Mouse (Mus musculus): ENCODE measurements around the gene Noc3l. TPM values are rescaled to one million over a fixed set of nuclear protein-coding genes. Genes with fewer than 3 reads are reported as not detected.

The Noc3l gene
- polyA plus RNA-seq, 1 experiment from 2014 or later = 3.1 TPM

- Histone ChIP-seq H3K4me3 (replicated peaks) (no peak overlapping the region), H3K9ac (no peak overlapping the region), H3K4me2 (no peak overlapping the region), H3K36me3 (replicated peaks) (no peaks in the 10 kb centered on the region), H3K9me3 (replicated peaks) (no peaks in the 10 kb centered on the region), H3K27me3 (no peaks in the 10 kb centered on the region), H3K4me1 (replicated peaks) (no peaks in the 10 kb centered on the region), H3K27ac (replicated peaks) (no peak overlapping the region)
- no peak for ATAC-seq (ENCODE audit: insufficient read depth)
- WGBS (ENCODE audit: insufficient replicate concordance) = 57% methylated on average over 7 of the region's 7 CpGs
Observed at GRCm38 (mm10) chr19:38758685-38759472, 60.2 kb downstream of the Noc3l start.

GRCm38 (mm10) chr19:38758056-38758455 lies 61.0 kb downstream of the Noc3l start:
- no peak overlapping the region for H3K9ac ChIP-seq
- H3K4me2 ChIP-seq = no peak overlapping the region
- WGBS (ENCODE audit: insufficient replicate concordance) = 49% methylated on average over 5 of the region's 5 CpGs
- no peaks in the 10 kb centered on the region for H3K36me3 ChIP-seq (replicated peaks)
- no peak overlapping the region for H3K27ac ChIP-seq (replicated peaks)
- H3K9me3 ChIP-seq (replicated peaks) = no peaks in the 10 kb centered on the region
- no peaks in the 10 kb centered on the region for H3K27me3 ChIP-seq
- H3K4me3 ChIP-seq (replicated peaks) = no peak overlapping the region
- ATAC-seq (ENCODE audit: insufficient read depth) = no peak
- no peaks in the 10 kb centered on the region for H3K4me1 ChIP-seq (replicated peaks)

GRCm38 (mm10) chr19:38757161-38757560 lies 61.9 kb downstream of the Noc3l start:
- 62% methylated on average over 3 of the region's 3 CpGs for WGBS (ENCODE audit: insufficient replicate concordance)

DNA sequence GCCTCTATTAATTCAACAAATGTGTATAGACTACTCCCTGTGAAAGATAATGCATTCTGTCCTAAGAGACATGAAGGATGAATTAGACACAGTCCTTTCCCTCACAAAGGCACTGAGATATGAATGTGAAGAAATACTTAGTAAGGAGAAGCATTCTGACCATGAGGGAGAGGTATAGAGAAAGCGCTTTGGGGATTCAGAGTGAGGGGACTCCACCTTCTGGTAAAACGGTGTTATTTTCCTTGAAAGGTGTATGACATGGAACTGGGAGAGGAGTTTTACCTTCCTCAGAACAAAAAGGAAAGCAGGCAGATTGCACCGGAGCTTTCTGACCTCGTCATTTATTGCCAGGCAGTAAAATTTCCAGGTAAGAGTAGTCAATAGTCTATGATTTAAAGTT lies 68.8 kb downstream of the Noc3l start:
- Histone ChIP-seq H3K4me1 (replicated peaks) (no peaks in the 10 kb centered on the region), H3K4me2 (no peak overlapping the region), H3K9me3 (replicated peaks) (no peaks in the 10 kb centered on the region), H3K27me3 (no peaks in the 10 kb centered on the region), H3K4me3 (replicated peaks) (no peak overlapping the region), H3K9ac (no peak overlapping the region), H3K27ac (replicated peaks) (no peak overlapping the region), H3K36me3 (replicated peaks) (no peaks in the 10 kb centered on the region)
- ATAC-seq (ENCODE audit: insufficient read depth) = no peak
- 44% methylated on average over 4 of the region's 4 CpGs for WGBS (ENCODE audit: insufficient replicate concordance)

More at GRCm38 (mm10) chr19:38757161-38757560, 61.9 kb downstream of the Noc3l start:
- no peaks in the 10 kb centered on the region for H3K9me3 ChIP-seq (replicated peaks)
- H3K9ac ChIP-seq = no peak overlapping the region
- no peaks in the 10 kb centered on the region for H3K36me3 ChIP-seq (replicated peaks)
- ATAC-seq (ENCODE audit: insufficient read depth) = no peak
- H3K4me3 ChIP-seq (replicated peaks) = no peak overlapping the region
- no peak overlapping the region for H3K27ac ChIP-seq (replicated peaks)
- no peaks in the 10 kb centered on the region for H3K27me3 ChIP-seq
- no peak overlapping the region for H3K4me2 ChIP-seq
- H3K4me1 ChIP-seq (replicated peaks) = no peaks in the 10 kb centered on the region

GRCm38 (mm10) chr19:38746492-38747014 lies 72.5 kb downstream of the Noc3l start:
- Histone ChIP-seq H3K9me3 (replicated peaks) (no peaks in the 10 kb centered on the region), H3K4me3 (replicated peaks) (no peak overlapping the region), H3K4me1 (replicated peaks) (no peaks in the 10 kb centered on the region), H3K27me3 (no peaks in the 10 kb centered on the region), H3K9ac (no peak overlapping the region), H3K4me2 (no peak overlapping the region), H3K36me3 (replicated peaks) (no peaks in the 10 kb centered on the region), H3K27ac (replicated peaks) (no peak overlapping the region)
- ATAC-seq (ENCODE audit: insufficient read depth) = no peak
- WGBS (ENCODE audit: insufficient replicate concordance) = 56% methylated on average over 6 of the region's 6 CpGs

GRCm38 (mm10) chr19:38745810-38746491 lies 73.1 kb downstream of the Noc3l start:
- H3K9ac ChIP-seq = no peak overlapping the region
- no peak for ATAC-seq (ENCODE audit: insufficient read depth)
- H3K36me3 ChIP-seq (replicated peaks) = no peaks in the 10 kb centered on the region
- H3K4me1 ChIP-seq (replicated peaks) = no peaks in the 10 kb centered on the region
- no peak overlapping the region for H3K4me3 ChIP-seq (replicated peaks)
- no peaks in the 10 kb centered on the region for H3K27me3 ChIP-seq
- H3K4me2 ChIP-seq = no peak overlapping the region
- no peaks in the 10 kb centered on the region for H3K9me3 ChIP-seq (replicated peaks)
- H3K27ac ChIP-seq (replicated peaks) = no peak overlapping the region
- 28% methylated on average over 10 of the region's 10 CpGs for WGBS (ENCODE audit: insufficient replicate concordance)

- Histone ChIP-seq H3K27ac (replicated peaks) (no peak overlapping the region), H3K4me2 (no peak overlapping the region), H3K9ac (no peak overlapping the region), H3K27me3 (no peaks in the 10 kb centered on the region), H3K36me3 (replicated peaks) (no peaks in the 10 kb centered on the region), H3K4me1 (replicated peaks) (no peaks in the 10 kb centered on the region), H3K9me3 (replicated peaks) (no peaks in the 10 kb centered on the region), H3K4me3 (replicated peaks) (no peak overlapping the region)
- 77% methylated on average over 8 of the region's 8 CpGs for WGBS (ENCODE audit: insufficient replicate concordance)
- ATAC-seq (ENCODE audit: insufficient read depth) = no peak
Observed at GRCm38 (mm10) chr19:38744546-38744945, 74.5 kb downstream of the Noc3l start.

Other genes starting within 250 kb of the Noc3l start
- gene Tbc1d12, start 17.3 kb upstream of the Noc3l start, polyA plus RNA-seq (2015; fragmentation: Nextera tagmentation; extraction: Ambion mirVana) = 1.1 and 1.2 TPM in 2 replicates
- gene Hells, start 111.7 kb upstream of the Noc3l start, polyA plus RNA-seq (2015; fragmentation: Nextera tagmentation; extraction: Ambion mirVana) = 16.1 and 18.2 TPM in 2 replicates
- not detected in 2 replicates for gene Cyp2c55, start 187.8 kb upstream of the Noc3l start, polyA plus RNA-seq (2015; fragmentation: Nextera tagmentation; extraction: Ambion mirVana)
- not detected in 2 replicates for gene Cyp2c65, start 241.8 kb upstream of the Noc3l start, polyA plus RNA-seq (2015; fragmentation: Nextera tagmentation; extraction: Ambion mirVana)

Measured in liver, embryonic 15.5 days (tissue).